Mouse (Mus musculus): Measurements from ENCODE around the gene Them7.

Them7 gene

GRCm38 (mm10) chr2:105379682-105380081 lies 155.6 kb downstream of the Them7 start:
- no peak for DNase-seq (ENCODE audit: low spot score)

GRCm38 (mm10) chr2:105380757-105381319 lies 156.7 kb downstream of the Them7 start:
- DNase-seq (ENCODE audit: low spot score), result no peak

DNA sequence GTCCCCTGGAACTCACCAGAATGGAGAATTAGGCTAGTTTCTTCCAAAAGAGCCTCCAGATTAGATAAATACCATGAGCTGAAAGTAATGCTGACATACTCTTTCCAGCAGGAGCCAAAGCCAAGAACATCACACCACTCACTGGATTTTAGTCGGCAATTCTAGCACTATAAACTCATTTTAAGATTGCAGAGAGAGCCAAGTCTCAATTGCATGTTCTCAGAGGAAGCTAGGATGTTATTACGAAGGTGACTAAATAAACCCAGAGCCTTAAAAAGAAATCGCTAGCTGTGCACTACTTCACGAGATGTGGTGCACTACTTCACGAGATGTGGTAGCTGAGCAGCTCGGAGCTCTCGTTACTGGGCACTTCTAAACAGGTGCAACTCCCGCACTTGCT lies 158.9 kb downstream of the Them7 start:
- DNase-seq (ENCODE audit: low spot score), result no peak

DNA sequence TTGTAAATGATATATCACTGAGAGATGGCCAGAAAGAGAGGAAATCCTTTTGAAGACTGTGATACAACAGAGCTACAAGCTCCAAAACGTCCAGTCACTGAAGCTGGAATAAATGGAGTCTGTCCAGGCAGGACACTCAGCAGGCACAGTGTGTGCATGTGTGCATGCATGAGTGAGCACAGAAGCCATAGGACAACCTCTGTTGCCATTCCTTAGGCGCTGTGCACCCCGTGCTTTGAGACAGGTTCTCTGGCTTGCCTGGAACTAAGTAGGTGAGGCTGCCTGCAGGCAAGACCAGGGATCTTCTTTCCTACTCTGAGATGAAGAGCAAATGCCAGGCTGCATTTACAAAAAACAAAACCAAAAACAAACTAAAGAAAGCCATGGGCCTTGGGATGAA lies 160.9 kb downstream of the Them7 start:
- no peak for DNase-seq (ENCODE audit: low spot score)

GRCm38 (mm10) chr2:105386418-105386817 lies 162.3 kb downstream of the Them7 start:
- no peak for DNase-seq (ENCODE audit: low spot score)

DNA sequence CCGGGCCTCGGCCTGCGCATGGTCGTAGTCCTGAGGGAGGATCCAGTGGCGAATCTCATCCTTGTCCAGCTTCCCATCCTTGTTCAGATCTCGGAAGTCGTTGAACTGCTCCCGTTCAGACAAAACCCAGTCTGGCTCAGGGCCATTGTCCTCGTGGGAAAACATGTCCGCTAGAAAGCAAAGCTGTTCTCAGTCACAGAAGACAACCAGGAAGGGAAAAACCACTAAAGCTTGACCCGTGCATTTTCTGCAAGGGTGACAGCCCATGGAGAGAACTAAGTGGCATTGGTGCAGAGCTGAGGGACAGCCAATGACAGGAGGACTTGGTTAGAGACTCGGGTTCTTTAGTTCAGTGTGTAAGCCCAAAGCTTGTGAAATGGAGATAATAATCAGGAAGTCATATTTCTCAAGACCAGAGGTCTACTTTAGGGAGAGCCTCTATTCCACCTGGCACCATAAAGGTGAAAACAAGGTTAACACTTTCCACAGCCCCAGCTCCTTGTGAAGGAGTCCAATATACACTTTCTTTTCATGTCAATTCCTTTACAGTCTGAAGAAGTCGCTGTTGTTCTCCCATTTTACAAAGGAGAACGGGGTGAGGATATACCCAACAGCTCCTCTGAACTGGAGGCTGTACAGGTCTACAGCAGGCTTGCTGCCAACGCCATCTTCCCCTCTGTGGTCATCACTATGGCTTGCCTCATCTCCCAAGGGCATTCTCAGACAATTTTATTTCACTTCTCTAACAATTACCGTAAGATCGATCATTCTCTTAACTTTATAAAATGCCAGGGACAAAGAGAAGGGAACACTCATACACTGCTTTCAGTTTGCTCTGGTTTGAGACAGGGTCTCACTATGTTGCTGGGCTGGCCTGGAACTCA lies 165.1 kb downstream of the Them7 start:
- no peak for DNase-seq (ENCODE audit: low spot score)

- no peak for DNase-seq (ENCODE audit: low spot score)
These were observed 166.7 kb downstream of the Them7 start for GRCm38 (mm10) chr2:105390653-105391413.

DNA sequence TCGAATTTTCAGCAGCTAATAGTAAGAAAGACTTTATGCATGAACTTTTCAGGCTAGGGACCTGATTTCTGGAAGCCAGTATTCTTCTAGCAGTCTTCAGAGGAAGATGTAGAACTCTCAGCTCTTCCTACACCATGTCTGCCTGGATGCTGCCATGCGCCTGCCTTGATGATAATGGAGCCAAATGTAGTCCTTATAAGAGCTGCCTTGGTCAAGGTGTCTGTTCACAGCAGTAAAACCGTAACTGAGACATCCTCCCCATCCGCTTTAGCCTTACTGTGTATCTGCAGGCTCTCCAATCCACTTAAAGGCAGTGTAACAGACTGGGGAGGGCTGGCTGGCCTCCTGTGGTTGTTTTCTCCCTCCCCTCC lies 167.3 kb downstream of the Them7 start:
- DNase-seq (ENCODE audit: low spot score), result no peak

DNA sequence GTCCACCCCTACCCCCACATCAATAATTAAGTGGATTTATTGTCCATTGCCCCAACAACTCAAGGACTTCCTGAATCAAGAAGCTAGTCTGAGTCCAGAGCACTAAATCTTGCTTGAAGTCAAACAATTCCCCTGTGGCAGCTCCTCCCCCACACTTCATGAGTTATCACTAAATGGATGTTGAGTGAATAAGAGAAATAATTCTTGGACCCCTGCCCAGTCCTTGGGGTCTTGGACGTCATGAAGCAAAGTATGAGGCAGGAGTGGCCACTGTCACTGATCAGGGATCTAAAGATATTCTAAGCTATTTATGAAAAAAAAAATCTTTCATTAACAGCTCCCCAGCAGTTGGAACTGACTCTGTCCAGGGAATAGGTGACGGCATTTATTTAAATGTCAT lies 168.4 kb downstream of the Them7 start:
- no peak for DNase-seq (ENCODE audit: low spot score)

DNA sequence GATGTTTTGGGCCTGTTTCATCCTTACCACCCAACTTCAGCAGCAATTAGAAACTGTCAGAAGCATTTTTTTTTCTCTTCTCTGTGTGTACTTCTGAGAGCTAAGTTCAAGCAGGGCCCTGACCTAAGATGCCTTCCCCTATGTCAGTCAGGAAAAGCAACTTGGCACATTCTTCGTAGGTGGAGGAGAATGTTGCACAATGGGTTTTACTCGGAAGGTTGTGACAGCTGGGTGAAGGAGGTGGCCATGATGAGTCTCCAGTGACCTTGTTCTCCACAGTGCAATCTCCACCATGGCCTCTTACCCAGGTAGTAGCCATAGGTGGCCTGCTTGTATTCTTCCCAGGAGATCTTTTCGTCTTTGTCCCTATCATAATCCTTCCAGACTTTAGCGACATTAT lies 170.3 kb downstream of the Them7 start:
- DNase-seq (ENCODE audit: low spot score), result no peak

GRCm38 (mm10) chr2:105396066-105396465 lies 171.9 kb downstream of the Them7 start:
- no peak for DNase-seq (ENCODE audit: low spot score)

GRCm38 (mm10) chr2:105397446-105398211 lies 173.5 kb downstream of the Them7 start:
- no peak for DNase-seq (ENCODE audit: low spot score)

DNA sequence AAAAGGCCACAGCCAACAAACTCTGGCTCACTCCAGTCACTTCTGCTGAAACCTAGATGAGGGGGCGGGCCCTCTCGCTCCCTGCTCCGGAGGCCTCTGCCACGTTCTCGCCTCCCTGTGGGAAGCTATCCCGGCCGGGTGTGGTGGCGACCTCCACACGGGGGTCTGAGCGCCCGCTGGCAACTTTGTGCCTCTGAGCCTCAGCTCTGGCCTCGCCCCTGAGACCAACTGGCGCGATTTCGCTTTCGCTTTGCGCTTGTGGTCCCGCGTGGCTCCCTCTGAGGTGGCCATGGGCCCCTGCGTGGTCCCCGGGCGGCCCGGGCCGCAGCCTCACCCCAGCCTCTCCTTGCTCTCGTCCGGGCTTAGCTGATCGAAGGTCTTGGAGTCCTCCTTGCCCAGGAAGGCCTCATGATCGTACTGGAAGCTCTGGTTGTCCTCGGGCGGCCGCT lies 174.5 kb downstream of the Them7 start:
- peak; percentile 55 for DNase-seq (ENCODE audit: low spot score)

GRCm38 (mm10) chr2:105399085-105399891 lies 175.2 kb downstream of the Them7 start, which contains the start of gene Rcn1:
Rcn1 (minus strand) TSS chr2:105399319.
- DNase-seq (ENCODE audit: low spot score), result peak; percentile 77

GRCm38 (mm10) chr2:105400558-105400957 lies 176.4 kb downstream of the Them7 start:
- DNase-seq (ENCODE audit: low spot score), result no peak

DNA sequence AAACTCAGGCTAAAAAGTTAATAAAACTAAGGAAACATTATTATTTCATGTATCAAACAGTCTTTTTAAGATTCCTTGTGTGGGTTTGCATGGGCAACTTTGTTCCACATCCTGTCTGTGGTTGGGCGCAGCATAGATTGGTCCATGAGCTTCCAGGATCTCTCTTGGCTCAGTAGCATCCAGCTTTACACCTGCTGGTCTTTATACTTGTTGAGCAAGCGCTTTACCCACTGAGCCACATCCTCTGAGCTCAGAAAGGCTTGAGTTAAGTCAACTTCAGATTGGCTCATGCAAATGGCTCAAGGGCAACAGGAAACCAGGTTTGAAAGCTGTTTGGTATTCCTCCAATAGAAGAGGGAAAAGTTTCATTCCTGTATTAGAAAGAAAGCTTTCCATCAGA lies 178.1 kb downstream of the Them7 start:
- no peak for DNase-seq (ENCODE audit: low spot score)

- DNase-seq (ENCODE audit: low spot score), result peak; percentile 24
These were observed 184.4 kb downstream of the Them7 start for GRCm38 (mm10) chr2:105408511-105408910.

GRCm38 (mm10) chr2:105409253-105409652 lies 185.1 kb downstream of the Them7 start:
- no peak for DNase-seq (ENCODE audit: low spot score)

- no peak for DNase-seq (ENCODE audit: low spot score)
These were observed 190.2 kb downstream of the Them7 start for GRCm38 (mm10) chr2:105414309-105414708.

DNA sequence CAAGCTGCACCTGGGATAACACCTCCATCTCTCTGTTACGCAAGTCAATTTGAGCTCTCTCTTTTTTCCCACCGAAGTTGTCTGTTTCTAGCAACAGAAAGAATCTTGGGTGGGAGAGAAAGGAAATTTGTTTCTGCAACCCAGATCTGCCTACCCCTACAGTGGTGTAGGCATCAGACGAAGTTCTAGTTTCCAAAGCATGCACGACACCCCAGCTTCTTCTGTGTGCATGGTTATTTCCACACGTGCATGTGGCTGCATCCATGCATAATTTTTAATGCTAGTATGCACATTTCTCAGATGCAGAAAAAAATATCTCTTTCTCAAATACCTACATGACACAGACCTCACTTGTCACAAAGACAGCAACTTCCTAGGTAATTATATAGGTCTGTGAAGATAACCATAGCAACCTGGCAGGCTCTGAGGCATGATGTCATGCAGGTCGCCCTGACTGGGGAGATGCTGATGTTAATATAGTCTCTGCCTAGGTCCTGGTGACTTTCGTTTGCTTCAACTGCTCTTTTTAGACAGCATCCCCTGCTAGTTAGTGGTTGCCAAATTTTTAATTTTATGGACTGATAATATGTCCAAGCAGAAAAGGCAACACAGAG lies 192.0 kb downstream of the Them7 start:
- DNase-seq (ENCODE audit: low spot score), result no peak

Data from lung, postnatal 25 days (tissue).